Mouse (Mus musculus) retina, embryonic 14.5 days (tissue): ENCODE data around the gene 4921536K21Rik.
"Not testable (repeated sequence)": the region's sequence is repeated elsewhere in the genome, so short reads cannot be mapped to it uniquely, and the experiment has no call there.

Experiments
- DNase-seq: peaks from one replicate; pipeline ENCODE4 v3.0.0-alpha.2; 2015; ENCODE audit warnings: low spot score

4921536K21Rik gene

DNA sequence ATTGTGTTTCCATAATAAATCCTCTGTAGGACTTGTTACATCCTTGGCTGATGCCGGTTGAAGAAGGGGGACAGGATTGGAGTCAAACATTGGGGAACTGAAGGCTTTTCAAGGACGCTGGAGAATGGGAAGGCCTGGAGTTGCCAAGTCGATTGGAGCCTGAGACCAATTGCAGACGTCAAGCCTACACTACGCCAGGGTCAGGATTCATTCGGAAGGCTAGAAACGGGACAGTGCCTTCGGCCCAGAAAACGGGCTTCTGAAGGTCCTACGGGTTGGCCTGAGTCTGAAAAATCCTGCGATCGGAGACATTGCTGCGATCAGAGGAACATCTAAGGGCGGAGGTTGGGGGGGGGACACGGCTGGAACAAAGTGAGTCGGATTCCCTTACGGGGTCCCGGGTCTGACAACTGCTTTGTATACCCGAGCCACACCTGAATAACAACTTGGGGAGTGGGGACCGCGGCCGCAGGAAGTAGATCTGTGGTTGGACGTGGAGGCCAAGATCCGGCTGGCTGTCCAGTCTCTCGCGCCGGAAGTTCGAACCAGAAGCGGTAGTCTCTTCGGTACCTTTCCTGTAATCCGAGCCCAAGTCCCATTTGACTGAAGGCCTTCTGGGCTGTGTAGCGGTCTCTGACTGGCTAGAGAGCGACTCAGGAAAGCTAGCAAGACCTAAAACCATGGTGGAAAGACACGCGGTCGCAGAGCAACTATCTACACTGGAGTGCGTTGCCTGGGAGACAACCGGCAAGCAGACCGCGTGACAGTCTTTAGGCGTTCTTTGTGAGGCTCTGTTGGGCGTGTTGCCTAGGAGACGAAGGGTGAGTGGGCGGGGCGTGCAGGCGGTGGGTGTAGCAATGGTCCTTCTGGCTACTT is at the start of gene 4921536K21Rik, which contains the start of gene Dusp18:
Gene 4921536K21Rik (minus strand): TSS at position 693 of the 876 bp plus-strand sequence.
Gene Dusp18 (plus strand): TSS at position 835 of the 876 bp plus-strand sequence.
- peak; percentile 95 for DNase-seq

DNA sequence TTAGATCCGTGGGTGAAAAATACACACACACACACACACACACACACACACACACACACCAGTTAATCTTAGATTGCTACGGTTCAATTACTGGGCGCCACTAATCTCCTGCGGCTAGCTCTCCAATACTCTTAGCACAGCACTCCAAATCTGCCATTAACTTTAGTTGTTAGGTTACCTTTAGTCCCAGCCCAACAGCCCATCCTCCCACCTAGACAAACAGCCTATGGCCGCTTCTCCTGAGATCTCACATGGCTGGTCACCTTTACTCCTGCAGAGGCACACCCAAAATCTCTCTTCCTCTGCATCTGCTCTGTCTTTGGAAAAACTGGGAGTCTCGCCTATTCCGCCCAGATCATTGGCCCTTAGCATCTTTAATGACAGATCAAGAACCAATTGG is 46.5 kb upstream of the 4921536K21Rik start:
- DNase-seq = no peak

DNA sequence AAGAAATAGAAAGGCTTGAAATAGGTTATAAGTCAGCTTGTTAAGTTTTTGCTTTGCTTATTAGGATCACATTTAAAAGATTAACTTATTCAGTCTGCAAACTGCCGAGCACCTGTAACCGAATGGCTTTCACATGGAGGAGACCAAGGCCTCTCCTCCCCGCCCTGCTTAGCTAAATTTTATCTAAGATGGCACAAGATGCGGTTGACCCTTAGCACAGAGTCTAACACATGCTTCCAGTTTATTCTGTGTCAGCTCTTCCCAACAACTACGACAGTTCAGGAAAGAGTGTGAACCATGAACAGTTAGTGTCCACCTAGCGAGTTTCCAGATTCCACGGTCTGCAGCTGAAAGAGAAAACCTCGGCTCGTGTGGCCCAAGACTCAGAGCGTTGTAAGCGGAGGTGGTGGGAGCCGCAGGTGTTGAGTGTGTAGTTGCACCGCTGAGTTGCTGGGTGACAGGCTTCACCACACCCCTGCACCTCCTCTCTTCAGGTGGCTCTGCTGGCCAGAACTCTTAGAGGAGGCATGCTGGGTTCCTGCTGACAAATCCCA is 42.5 kb upstream of the 4921536K21Rik start:
- DNase-seq = no peak

DNA sequence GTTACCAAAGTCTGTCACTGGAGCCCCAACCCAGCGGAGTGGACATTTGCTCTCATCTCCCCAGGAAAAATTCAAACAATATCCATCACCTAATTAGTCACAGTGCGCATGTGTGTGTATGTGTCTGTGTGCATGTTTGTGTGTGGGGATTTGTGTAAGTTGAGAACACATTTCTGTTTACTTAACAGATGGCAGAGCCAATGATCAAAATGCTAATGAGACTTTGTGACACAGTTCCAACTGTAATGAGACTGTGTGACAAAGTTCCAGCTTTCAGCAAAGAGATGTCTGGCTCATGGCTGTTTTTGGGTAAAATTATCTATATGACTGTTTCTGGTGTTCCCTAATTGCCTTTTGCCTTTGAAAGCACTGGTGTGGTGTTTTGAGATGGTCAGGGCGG is 41.4 kb upstream of the 4921536K21Rik start:
- DNase-seq = no peak

DNA sequence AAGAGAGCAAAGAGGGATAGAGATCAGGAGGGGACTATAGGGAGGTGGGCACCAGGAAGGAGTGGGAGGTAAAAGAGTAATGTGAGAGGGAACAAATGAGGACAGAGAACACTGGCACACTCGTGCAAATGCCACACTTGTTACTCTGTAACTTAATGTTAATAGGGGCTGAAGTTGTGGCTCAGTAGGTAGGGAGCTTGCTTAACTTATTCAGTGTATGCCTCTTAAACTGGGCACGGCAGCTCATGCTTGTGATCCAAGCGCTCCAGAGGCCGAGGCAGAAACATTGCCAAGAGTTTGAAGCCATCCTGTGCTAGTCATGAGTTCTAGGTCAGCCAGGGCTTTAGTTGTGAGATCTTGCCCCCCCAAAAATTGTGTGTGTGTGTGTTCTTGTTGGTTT is 40.2 kb upstream of the 4921536K21Rik start:
- DNase-seq = no peak

DNA sequence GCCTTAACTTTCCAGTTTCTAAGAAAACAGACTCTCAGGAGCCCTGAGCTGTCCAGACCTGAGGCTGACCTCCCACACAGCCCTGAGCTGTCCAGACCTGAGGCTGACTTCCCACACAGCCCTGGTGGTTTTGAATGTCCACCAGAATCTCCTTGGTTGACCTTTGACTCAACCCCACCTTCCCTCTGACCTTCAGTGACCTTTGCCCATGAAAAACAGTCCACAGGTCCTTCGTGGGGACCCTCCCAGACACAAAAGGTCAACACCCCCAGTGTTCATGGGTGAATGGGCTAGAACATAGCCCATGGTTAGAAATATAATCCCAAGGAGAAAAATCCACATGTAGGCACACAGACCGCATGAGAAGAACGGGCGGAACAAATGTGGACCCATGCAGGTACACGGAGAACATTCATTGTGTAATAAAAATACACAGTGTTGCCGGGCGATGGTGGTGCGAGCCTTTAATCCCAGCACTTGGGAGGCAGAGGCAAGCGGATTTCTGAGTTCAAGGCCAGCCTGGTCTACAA is 38.9 kb upstream of the 4921536K21Rik start:
- DNase-seq = no peak

DNA sequence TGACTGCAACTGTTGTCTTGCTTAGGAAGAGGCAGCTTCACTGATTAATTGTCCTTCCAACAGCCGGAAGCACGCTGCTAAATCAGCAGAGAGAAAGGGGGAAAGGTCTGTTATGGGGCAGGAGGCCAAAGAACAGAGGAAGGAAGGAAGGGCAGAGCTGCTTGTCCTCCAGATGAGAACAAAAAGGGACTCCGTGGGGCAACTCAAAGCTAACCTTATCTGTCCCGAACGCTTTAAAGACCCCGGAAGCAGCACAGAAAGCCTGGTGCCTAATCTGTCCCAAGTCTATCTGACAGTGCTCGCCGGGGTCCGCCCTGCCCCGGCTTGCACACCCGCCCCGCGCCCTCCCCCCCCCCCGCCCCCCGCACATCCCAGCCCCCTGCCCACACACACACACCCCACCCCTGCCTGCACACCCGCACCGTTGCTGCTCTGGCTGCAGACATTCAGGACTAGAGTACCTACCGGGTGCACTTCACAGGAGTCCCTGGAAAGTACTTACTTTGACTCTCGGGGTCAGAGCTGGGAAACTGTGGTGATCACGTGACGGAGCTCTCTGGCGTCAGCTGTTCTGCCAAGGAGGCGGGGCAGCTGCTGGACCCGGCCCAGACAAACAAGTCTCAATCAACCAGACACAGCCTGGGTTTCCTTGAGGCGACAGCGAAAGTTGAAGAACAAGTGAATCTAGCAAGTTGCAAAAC is 36.8 kb upstream of the 4921536K21Rik start, which contains the start of gene Tcn2:
Gene Tcn2 (minus strand): TSS at position 649 of the 701 bp plus-strand sequence.
- peak; percentile 82 for DNase-seq

DNA sequence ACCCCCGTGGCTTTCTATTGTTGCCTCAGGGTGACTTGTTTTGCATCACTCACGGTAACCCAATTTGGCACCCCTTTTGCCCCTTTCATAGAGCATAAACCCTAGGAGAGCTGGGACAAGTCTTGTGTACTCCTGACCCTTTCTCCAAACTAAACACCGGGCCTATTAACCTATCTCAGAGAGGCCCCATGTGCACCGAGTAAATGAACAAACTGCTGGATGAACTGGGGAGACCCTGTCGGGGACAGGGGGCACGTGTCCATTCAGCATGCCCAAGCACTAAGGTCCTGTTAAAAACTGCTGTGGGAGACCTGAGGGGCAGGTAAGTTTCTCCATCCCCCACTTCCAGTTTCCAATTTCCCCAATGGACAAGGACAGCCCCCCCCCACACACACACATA is 36.0 kb upstream of the 4921536K21Rik start:
- no peak for DNase-seq

DNA sequence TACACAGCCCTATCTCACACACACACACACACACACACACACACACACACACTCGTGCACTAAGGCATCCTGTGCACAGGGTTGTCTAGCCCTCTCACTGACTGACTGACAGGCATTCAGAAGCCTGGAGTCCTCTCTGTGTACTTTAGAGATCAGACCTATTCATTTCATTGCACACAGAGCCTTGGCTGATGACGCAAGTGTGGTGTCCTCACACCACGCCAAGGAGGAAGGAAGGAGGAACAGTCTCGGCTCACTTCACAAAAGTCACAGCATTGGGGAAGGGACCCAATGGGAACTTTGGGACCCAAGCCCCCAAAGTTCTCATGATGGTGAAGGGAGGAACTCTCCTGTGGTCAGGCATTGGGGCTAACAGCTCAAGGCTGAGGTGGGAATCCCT is 35.1 kb upstream of the 4921536K21Rik start:
- DNase-seq = no peak

DNA sequence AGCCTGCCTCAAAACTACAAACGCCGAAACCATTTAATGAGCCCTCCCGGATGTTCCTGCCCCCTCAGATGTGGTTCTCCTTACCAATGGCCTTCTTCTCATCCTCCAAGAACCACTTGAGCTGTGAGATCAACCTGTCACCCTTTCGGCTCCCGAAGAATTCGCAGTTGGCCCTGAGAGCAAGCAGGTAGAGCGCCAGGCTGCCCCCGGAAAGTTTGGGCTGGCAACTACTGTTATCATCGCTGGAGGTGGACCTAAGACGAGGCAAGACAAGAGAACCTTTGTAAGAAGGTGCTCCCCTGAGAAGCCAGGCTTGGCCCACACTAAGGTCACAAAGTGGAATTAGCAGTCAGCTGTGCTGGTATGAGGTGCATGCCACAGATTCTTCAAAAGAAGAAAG is 31.0 kb upstream of the 4921536K21Rik start:
- DNase-seq = no peak

DNA sequence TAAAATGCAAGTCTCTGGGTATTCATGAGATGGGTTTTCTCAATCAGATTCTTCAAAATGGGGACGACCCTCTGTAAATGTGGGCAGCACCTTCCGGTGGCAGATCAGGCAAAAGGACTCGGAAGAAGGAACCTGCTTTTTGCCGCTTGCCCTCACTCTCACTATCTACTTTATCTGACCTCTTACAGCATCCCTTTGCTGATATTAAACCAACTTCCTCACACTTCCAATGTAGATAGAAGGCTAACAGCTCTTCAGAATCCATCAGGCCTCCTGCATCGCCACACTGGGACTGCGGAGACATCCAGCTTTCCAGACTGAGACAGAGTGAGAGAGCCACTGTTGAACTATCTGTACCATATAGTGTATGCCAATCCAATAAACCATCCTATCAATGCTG is 27.8 kb upstream of the 4921536K21Rik start:
- DNase-seq = no peak

DNA sequence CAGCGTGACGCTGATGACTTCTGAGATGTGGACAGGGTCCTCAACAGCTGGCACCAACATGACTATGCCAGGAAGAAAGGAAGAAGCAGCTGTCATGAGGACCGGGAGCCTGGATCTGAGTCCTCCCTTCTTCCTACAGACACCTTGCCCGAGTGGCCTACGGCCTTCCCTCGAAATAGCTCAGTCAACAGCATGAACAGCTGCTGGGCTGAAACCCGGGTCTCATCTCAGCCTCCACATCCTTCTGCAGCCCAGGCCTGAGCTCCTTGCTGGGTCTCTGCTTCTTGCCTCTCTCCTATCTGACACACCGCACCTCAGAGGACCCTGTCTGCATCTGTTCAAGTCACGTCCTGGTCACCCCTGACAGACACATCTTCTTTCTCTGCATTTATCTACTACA is 27.2 kb upstream of the 4921536K21Rik start:
- DNase-seq = no peak

DNA sequence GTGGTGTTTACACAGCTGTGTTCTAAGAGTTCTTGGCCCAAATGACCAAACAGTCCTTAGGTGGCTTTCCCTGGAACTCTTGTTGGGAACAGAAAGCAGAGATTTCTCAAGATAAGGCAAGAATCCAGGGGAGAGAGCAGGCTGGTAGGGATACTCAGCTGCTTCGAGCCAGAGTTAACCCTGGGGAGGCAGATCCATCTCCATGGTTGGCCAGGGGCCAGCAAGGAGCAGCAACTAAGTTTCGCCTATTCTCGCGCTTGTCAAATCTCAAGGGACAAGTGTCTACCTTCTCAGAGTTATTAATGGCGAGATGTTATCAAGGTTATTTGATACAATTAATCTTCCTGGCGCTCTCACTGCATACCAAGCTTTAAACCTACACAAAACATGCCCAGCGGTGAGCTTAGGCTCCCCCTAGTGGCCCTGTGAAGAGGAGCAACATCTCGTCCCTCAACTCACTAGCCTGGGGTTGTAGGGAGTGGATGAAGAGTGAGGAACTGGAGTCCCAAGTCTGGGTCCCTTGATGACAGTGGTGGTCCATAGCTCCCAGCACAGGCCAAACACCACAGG is 26.5 kb upstream of the 4921536K21Rik start:
- peak; percentile 78 for DNase-seq

DNA sequence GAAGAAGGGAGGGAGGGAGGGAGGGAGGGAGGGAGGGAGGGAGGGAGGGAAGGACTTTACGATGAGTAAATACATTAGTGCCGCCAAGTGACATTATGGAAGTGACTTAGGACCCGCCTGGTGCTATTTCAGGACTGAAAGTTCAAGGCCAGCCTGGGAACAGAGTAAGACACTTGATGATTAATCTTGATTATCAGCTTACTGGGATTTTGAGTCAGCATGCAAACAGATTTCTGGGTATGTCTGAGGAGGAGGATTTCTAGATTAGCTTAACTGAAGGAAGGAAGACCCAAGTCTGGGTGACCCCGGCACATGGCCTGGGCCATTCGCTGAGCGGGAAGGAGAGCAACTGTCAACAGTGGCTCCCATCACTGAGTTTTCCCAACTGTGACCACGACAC is 25.6 kb upstream of the 4921536K21Rik start:
- no peak for DNase-seq

DNA sequence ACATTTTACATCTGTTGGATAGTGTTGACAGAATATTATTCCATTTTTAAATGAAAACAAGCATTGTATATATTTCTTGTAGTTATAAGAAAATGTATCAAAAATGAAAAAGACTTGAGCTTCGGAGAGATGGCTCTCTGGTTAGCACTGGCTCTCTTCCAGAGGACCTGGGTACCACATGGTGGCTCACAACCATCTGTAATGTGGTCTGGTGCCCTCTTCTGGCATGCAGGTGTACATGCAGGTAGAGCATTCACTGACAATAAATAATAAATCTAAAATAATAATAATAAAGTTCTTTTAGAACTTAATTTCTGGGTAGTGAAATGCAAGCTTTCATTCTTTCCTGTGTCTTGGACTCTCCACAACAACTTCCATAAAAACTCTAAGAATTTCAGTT is 23.8 kb upstream of the 4921536K21Rik start:
- peak; percentile 46 for DNase-seq

DNA sequence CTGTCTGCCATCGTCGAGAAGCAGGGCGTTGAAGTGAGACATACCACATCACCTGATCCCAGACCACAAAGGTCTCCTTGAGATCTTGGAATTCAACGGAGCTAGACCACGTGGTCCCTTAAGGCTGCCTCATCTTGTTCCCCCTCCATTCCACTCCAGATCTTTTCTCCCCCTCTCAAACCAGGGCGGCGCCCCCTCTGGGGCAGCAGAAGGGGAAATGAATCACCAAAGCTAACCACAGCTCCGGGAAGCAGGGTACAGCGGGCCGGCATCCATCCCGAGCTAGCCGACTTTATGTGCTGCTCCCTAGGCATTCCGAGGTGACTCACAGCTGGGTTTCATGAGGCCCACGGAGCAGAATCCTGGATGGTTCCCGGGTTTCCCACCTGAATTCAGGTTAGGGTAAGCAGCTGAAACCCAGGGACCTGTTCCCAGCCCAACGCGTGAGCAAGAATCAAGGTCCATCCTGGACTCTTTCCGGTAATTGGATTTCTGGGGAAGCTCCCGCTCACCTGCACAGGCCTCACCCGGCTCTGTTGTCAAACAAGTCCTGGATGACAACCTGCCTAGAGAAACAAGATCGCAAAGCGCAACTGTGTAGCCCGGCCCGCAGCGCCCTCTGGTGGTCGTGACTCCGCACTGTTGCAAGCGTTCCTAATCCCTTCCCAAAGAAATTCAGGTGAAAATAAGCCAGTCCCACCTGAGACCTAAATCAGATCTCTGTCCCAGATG is 19.4 kb upstream of the 4921536K21Rik start, which contains the start of gene Slc35e4:
Gene Slc35e4 (minus strand): TSS at position 556 of the 732 bp plus-strand sequence.
- peak; percentile 91 for DNase-seq

DNA sequence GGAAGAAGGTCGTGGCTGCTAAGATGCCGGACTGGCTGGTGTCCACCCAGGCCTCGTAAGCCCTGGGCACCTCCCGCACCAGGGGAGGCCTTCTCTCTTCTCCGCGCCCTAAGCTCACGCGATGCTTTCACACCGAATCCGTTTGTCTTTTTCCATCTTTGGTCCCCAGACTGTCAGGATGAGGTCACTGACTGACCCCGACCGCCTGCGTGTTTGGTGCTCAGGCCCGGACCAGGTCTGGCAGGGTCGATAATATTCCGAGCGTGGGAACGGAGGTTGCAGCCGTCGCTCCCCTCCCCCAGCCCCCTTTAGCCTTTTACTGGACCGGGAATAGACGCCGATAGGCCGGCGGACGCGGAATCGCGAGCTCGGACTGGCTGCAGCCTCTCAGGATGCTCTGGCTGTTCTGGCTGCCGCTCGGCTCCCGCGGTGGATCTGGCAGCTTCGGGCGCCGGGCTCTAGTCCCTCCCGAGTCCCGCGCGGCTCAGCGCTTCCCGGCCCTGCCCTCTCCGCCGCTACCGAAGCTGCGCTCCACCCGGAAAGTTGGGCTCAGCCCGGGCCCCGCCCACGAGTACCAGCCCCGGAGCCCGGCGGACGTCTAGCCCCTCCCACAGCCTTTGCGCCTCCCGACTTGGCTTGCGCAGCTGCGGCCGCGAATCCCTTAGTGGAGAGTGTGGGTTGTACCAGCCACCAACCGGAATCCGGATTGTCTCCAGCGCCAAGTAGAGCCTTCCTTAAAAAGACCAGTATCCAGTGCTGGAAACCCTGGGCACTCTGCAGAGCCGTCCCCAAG is 18.6 kb upstream of the 4921536K21Rik start:
- DNase-seq = peak; percentile 89

DNA sequence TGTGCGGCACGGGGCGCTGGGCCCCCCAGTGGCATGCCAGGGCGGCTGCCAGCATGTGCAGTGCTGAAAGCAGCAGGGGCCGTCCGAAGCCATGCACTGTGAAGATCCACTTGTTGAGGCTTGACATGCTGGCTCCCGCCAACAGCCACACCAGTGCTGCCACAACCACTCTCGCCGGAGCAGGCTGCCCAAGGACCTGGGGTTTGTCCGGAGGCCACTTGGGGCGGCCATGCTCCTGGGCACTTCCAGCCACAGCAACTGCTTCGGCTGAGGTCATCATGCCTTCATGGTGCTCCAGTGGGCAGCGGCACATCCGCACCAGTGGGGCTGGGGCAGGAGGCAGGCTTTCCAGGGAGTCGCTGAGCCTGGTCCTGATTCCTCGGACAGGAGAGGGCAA is 18.0 kb upstream of the 4921536K21Rik start:
- peak; percentile 48 for DNase-seq

DNA sequence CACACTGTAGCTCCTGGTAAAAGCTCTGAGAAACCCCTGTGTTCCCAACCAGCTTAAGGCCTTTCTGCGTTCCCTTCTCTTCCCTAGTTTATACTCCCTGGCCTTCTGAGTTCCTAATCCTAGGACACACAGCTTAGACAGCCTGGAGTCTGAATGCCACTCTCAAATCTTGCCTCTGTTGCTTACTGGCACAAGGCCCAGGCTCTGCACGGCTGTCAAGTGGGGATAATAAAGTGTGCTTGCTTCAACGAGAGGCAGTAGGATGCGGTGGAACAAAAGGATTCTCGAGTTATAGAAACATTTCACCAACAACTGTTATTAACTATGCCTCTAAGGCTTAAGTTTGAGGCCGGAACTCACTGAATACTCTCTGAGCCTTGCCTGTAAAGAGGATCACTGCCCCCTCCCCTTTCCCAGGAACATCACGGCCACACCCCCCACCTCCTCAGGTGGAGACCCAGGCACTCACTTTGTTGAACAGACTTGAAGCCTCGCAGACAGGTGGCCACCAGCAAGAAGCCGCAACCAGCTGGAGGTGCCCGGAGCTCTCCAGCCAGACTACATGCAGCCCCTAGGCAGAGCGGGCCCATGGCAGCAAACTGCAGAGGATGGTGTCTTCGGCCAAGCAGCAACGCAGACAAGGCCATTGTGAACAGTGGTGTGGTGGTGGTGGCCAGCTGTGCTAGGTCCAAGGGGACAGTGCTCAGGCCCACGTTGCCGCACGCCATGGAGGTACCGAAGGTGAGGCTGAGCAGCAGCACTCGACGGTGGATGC is 17.4 kb upstream of the 4921536K21Rik start:
- DNase-seq = no peak

DNA sequence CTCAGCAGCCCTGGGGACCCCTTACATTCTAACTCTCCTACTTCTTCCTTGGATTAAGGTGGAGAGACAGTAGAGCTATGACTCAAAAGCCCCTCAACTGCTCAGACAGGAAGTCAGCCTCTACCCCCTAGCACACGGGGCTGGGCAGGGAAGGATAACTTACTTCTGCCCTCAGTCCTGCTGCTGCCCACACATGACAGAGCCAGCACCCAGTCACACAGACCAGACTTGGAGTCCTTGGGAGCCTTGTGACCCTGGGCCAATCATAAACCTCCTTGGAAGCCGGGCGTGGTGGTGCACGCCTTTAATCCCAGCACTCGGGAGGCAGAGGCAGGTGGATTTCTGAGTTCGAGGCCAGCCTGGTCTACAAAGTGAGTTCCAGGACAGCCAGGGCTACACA is 16.5 kb upstream of the 4921536K21Rik start:
- not testable (repeated sequence) for DNase-seq
